Mouse (Mus musculus) central nervous system, embryonic 14 days (tissue): ENCODE results near the gene Olfr652. TPM values are rescaled to one million over a fixed set of nuclear protein-coding genes. Genes with fewer than 3 reads are reported as not detected.

Experiments used
- polyA plus RNA-seq: library from polyadenylated mRNA; depleted of rRNA; stranded (reverse); fragments of >200 nt; gene quantifications from 2 replicates; pipeline ENCODE4 v1.2.3, GENCODE M21; 2012; rRNA removed

The Olfr652 gene
- polyA plus RNA-seq: not detected in 2 replicates

GRCm38 (mm10) chr7:104560601-104561000 is at the start of gene Olfr652:
Gene Olfr652 (plus strand): TSS chr7:104560901.

GRCm38 (mm10) chr7:104549833-104550232 is 10.9 kb upstream of the Olfr652 start, which contains the start of gene Olfr651:
Gene Olfr651 (plus strand): TSS chr7:104550133.

GRCm38 (mm10) chr7:104577014-104577413 is 16.3 kb downstream of the Olfr652 start, which contains the start of gene Olfr653:
Gene Olfr653 (plus strand): TSS chr7:104577314.

GRCm38 (mm10) chr7:104586725-104587124 is 26.0 kb downstream of the Olfr652 start, which contains the start of gene Olfr654:
Gene Olfr654 (plus strand): TSS chr7:104587025.

GRCm38 (mm10) chr7:104601679-104602078 is 41.0 kb downstream of the Olfr652 start, which contains the start of gene Olfr655:
Gene Olfr655 (minus strand): TSS chr7:104601779.

GRCm38 (mm10) chr7:104613655-104614054 is 53.0 kb downstream of the Olfr652 start, which contains the start of gene Olfr656:
Gene Olfr656 (plus strand): TSS chr7:104613955.

Other genes starting within 250 kb of the Olfr652 start
- gene Trim12a, start 245.4 kb upstream of the Olfr652 start, polyA plus RNA-seq: 3.3 and 5.3 TPM in 2 replicates
- 0.02 TPM in 1 of 2 replicates, not detected in the other for gene Trim34b, start 231.4 kb upstream of the Olfr652 start, polyA plus RNA-seq
- gene Trim12c, start 207.5 kb upstream of the Olfr652 start, polyA plus RNA-seq: 2.0 and 2.6 TPM in 2 replicates
- gene Trim30b, start 191.0 kb upstream of the Olfr652 start, polyA plus RNA-seq: 0.10 and 0.14 TPM in 2 replicates
- gene Trim30c, start 160.1 kb upstream of the Olfr652 start, polyA plus RNA-seq: 0.10 and 0.18 TPM in 2 replicates
- 1.7 and 1.9 TPM in 2 replicates for gene Trim30a, start 95.7 kb upstream of the Olfr652 start, polyA plus RNA-seq
- gene Trim30d, start 53.1 kb upstream of the Olfr652 start, polyA plus RNA-seq: 0.69 and 0.84 TPM in 2 replicates
- not detected in 2 replicates for gene Olfr651, start 10.8 kb upstream of the Olfr652 start, polyA plus RNA-seq
- gene Olfr653, start 16.4 kb downstream of the Olfr652 start, polyA plus RNA-seq: not detected in 2 replicates
- gene Olfr654, start 26.1 kb downstream of the Olfr652 start, polyA plus RNA-seq: not detected in 2 replicates
- gene Olfr655, start 40.9 kb downstream of the Olfr652 start, polyA plus RNA-seq: 0.05 and 0.15 TPM in 2 replicates
- gene Olfr656, start 53.1 kb downstream of the Olfr652 start, polyA plus RNA-seq: not detected in 2 replicates
- not detected in 2 replicates for gene Olfr657, start 63.9 kb downstream of the Olfr652 start, polyA plus RNA-seq
- 0.06 and 0.08 TPM in 2 replicates for gene Olfr658, start 86.4 kb downstream of the Olfr652 start, polyA plus RNA-seq
- gene Olfr659, start 105.9 kb downstream of the Olfr652 start, polyA plus RNA-seq: not detected in 2 replicates
- not detected in 2 replicates for gene Olfr661, start 125.6 kb downstream of the Olfr652 start, polyA plus RNA-seq
- gene Usp17le, start 216.6 kb downstream of the Olfr652 start, polyA plus RNA-seq: not detected in 2 replicates